In the genomic region with DNA sequence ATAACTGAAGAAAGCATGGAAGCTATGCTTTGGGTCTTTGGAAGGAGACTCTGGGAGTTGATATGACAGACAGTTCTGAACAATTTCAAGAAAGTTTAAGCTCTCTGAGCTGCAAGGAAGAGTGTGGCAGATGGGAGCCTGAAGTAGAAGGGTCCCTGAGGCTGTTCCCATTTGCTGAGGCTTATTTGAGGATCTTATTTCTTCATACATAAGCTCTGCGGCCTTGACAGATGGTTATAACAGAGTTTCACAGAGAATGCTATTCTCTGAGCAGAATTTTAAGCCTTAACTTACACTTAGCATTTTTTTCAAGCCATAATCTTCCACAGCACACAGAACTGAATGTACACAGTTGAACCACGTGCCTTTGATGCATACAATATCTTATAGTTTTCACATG, we compare ENCODE assay signal across 21 mouse cellular contexts.
DNase-seq lines count a peak whose midpoint lies in the region; ATAC-seq lines count a peak whose summit lies in the region.
"Had no signal": no experiment of that assay in that cellular context is flagged by ENCODE, and none has a peak within 500 bp of the region (broad histone marks: within the 10 kb centered on the region; RNA-seq: fewer than 3 reads in every experiment).

No protein-coding gene starts in this region.

- 0 out of 2 replicates have a peak, but pooled peaks have one; percentile 22 for ATAC-seq in embryonic facial prominence, embryonic 14.5 days (ENCODE audit: low read depth)
- ATAC-seq: hindbrain, postnatal 0 days; liver, postnatal 0 days had no signal

- no peaks in the 10 kb centered on the region for H3K9me3 ChIP-seq in embryonic facial prominence, embryonic 14.5 days (ENCODE audit: control insufficient read depth, low read length)
- H3K9me3 ChIP-seq in embryonic facial prominence, embryonic 10.5 days: no peaks in the 10 kb centered on the region
- H3K9me3 ChIP-seq: heart, embryonic 15.5 days had no signal

- H3K4me3 ChIP-seq in embryonic facial prominence, embryonic 14.5 days (ENCODE audit: low read depth, low read length): no peak overlapping the region
- no peak overlapping the region for H3K4me3 ChIP-seq in embryonic facial prominence, embryonic 10.5 days
- H3K4me3 ChIP-seq: erythroblast, embryonic 14.5 days; heart, embryonic 15.5 days had no signal

- 41% methylated on average over 2 of the region's 2 CpGs for WGBS in embryonic facial prominence, embryonic 14.5 days
- 76% methylated on average over 2 of the region's 2 CpGs for WGBS in embryonic facial prominence, embryonic 10.5 days

- intact Hi-C loops in left cerebral cortex, postnatal 4 days (cut with DNase I): no loop called here

- H3K9ac ChIP-seq in embryonic facial prominence, embryonic 14.5 days (ENCODE audit: low read depth, low read length): no peak overlapping the region
- H3K9ac ChIP-seq: heart, embryonic 15.5 days; liver, postnatal 0 days had no signal

- 0 out of 2 replicates have a peak, but pooled peaks cover 3% of the 10 kb centered on the region for H3K4me1 ChIP-seq in embryonic facial prominence, embryonic 14.5 days (ENCODE audit: control insufficient read depth, insufficient read depth, low read length)
- H3K4me1 ChIP-seq in embryonic facial prominence, embryonic 10.5 days: no peaks in the 10 kb centered on the region
- H3K4me1 ChIP-seq: heart, embryonic 15.5 days had no signal

- H3K27ac ChIP-seq in embryonic facial prominence, embryonic 14.5 days (replicated peaks; ENCODE audit: low read depth, low read length): no peak overlapping the region
- no peak overlapping the region for H3K27ac ChIP-seq in embryonic facial prominence, embryonic 10.5 days (replicated peaks)
- H3K27ac ChIP-seq: heart, embryonic 15.5 days; hindbrain, postnatal 0 days had no signal

- DNase-seq in embryonic facial prominence, embryonic 14.5 days (ENCODE audit: low spot score): peak; percentile 53
- DNase-seq in embryonic facial prominence, embryonic 10.5 days (ENCODE audit: low spot score): no peak
- peak; percentile 62 for DNase-seq in left cerebral cortex, adult 11 months (ENCODE audit: low spot score)
- no peak for DNase-seq in left cerebral cortex, postnatal 4 days
- peak; percentile 67 for DNase-seq in brain, embryonic 18.5 days (ENCODE audit: low read depth, low spot score)
- peak; percentile 7 to 41 for DNase-seq in left cerebral cortex, adult 18-20 months (ENCODE audit: low spot score in 2 of 2)
- DNase-seq in Muller cell, postnatal 12 days (ENCODE audit: inconsistent ontology term): no peak
- no peak for DNase-seq in lung, postnatal 25 days (ENCODE audit: low spot score)
- DNase-seq: adrenal gland, adult 8-10 months; cerebellum, postnatal 10 days; heart, adult 11 months; kidney, adult 18-20 months; kidney, postnatal 25 days; liver; liver, postnatal 0 days; lung, postnatal 14 days; thymus, postnatal 14 days had no signal

- no peaks in the 10 kb centered on the region for H3K36me3 ChIP-seq in embryonic facial prominence, embryonic 14.5 days (ENCODE audit: control insufficient read depth, insufficient read depth, low read length)
- H3K36me3 ChIP-seq in embryonic facial prominence, embryonic 10.5 days (replicated peaks): no peaks in the 10 kb centered on the region
- H3K36me3 ChIP-seq: heart, embryonic 15.5 days had no signal

- H3K4me2 ChIP-seq in embryonic facial prominence, embryonic 14.5 days (ENCODE audit: low read depth, low read length): no peak overlapping the region
- H3K4me2 ChIP-seq: heart, embryonic 15.5 days had no signal

- no peaks in the 10 kb centered on the region for H3K27me3 ChIP-seq in embryonic facial prominence, embryonic 14.5 days (replicated peaks; ENCODE audit: control insufficient read depth, insufficient read depth, low read length)
- no peaks in the 10 kb centered on the region for H3K27me3 ChIP-seq in embryonic facial prominence, embryonic 10.5 days (replicated peaks; ENCODE audit: low read depth, poor library complexity, severe bottlenecking)
- H3K27me3 ChIP-seq: CH12.LX; heart, embryonic 15.5 days had no signal

Comparison
In these comparisons a context has a peak if more than half of its experiments do, and no peak if none do; other contexts are left out.
1. DNase-seq: peak in embryonic facial prominence, embryonic 14.5 days (single experiment), left cerebral cortex, adult 11 months (single experiment), brain, embryonic 18.5 days (single experiment) and left cerebral cortex, adult 18-20 months (2 of 2); none in embryonic facial prominence, embryonic 10.5 days (single experiment), left cerebral cortex, postnatal 4 days (single experiment), Muller cell, postnatal 12 days (single experiment) and lung, postnatal 25 days (single experiment).